Mouse (Mus musculus): ENCODE measurements around the gene Baiap2. TPM values are rescaled to one million over a fixed set of nuclear protein-coding genes. Genes with fewer than 3 reads are reported as not detected.
A peak's percentile ranks its signal among the peaks of the same experiment; 100 is the strongest.

The Baiap2 gene
- polyA plus RNA-seq, 1 experiment from 2014 or later: 11.9 TPM

DNA sequence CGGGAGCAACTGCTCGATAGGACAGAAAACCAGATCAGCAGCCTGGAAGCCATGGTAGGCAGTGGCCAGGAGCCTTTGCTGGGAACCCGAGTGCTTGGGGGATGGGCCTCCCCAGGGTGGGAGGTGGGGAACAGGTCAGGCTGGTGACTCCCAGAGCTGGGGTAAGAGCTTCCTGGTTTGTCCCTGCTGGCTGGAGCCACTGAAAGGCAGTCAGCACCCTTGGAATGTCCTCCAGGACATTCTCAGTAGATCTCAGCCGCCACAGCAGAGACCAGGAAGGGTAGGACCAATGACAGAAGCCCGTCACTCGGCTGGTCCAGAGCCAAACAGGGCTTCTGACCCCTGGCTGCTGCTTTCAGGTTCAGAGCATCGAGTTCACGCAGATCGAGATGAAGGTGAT lies 26.9 kb upstream of the Baiap2 start:
- H3K27me3 ChIP-seq (ENCODE audit: control insufficient read depth, insufficient read depth, low read length): no peaks in the 10 kb centered on the region
- DNase-seq (ENCODE audit: low spot score): no peak
- ATAC-seq (replicated peaks; ENCODE audit: insufficient number of reproducible peaks, low FRiP score, low TSS enrichment, low read depth): no peak
- no peak overlapping the region for H3K4me2 ChIP-seq (ENCODE audit: low read depth, low read length)
- H3K27ac ChIP-seq (replicated peaks; ENCODE audit: low read depth, low read length): no peak overlapping the region
- 83% methylated on average over 9 of the region's 9 CpGs for WGBS
- H3K4me1 ChIP-seq (ENCODE audit: control insufficient read depth, insufficient read depth, low read length): peaks cover 2% of the 10 kb centered on the region; the same call in 1 of the 2 replicates
- H3K4me3 ChIP-seq (ENCODE audit: low read depth, low read length): no peak overlapping the region
- peaks cover 7% of the 10 kb centered on the region; the same call in 1 of the 2 replicates for H3K36me3 ChIP-seq (replicated peaks; ENCODE audit: control insufficient read depth, insufficient read depth, low read depth, low read length)
- no peak overlapping the region for H3K9ac ChIP-seq (replicated peaks; ENCODE audit: low read length)
- no peaks in the 10 kb centered on the region for H3K9me3 ChIP-seq (replicated peaks; ENCODE audit: control insufficient read depth, low read length)

GRCm38 (mm10) chr11:119916102-119916790 lies 26.3 kb upstream of the Baiap2 start:
- peaks cover 2% of the 10 kb centered on the region; the same call in 1 of the 2 replicates for H3K4me1 ChIP-seq (ENCODE audit: control insufficient read depth, insufficient read depth, low read length)
- H3K9me3 ChIP-seq (replicated peaks; ENCODE audit: control insufficient read depth, low read length): no peaks in the 10 kb centered on the region
- H3K4me3 ChIP-seq (ENCODE audit: low read depth, low read length): no peak overlapping the region
- ATAC-seq (replicated peaks; ENCODE audit: insufficient number of reproducible peaks, low FRiP score, low TSS enrichment, low read depth) (no peak), DNase-seq (ENCODE audit: low spot score) (no peak)
- peaks cover 7% of the 10 kb centered on the region; the same call in 1 of the 2 replicates for H3K36me3 ChIP-seq (replicated peaks; ENCODE audit: control insufficient read depth, insufficient read depth, low read depth, low read length)
- H3K27me3 ChIP-seq (ENCODE audit: control insufficient read depth, insufficient read depth, low read length): no peaks in the 10 kb centered on the region
- 87% methylated on average over 15 of the region's 15 CpGs for WGBS
- H3K4me2 ChIP-seq (ENCODE audit: low read depth, low read length): no peak overlapping the region
- H3K27ac ChIP-seq (replicated peaks; ENCODE audit: low read depth, low read length): no peak overlapping the region
- no peak overlapping the region for H3K9ac ChIP-seq (replicated peaks; ENCODE audit: low read length)

DNA sequence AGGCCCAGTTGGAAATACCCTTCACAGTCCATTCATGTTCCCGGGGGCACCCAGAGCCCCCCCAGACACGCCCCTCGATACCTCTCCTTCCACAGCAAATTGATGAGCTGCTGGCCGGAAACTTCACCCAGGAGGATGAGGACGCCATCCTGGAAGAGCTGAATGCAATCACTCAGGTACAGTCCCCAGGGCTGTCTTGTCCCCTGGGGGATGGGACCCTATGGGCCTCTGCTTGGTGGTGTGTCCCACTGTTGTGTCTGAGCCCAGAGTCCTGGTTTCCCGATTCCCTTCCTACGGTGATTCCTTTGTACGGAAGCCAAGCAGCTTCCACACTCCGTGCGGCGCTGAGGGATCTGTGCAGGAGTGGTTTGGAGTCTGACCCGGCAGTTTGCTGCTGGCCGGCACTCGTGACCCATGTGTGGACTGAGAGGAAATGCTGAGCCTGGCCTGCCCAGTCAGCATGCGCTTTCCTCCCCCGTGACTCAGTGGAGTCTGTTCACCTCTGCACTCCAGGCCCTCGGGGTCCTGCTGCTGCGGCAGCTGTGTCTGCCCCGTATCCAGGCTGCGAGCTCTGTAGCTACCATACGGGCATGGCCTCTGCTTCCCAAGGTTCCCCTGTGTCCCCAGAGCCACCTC lies 25.6 kb upstream of the Baiap2 start:
- 95% methylated on average over 21 of the region's 21 CpGs for WGBS
- DNase-seq (ENCODE audit: low spot score) (no peak), ATAC-seq (replicated peaks; ENCODE audit: insufficient number of reproducible peaks, low FRiP score, low TSS enrichment, low read depth) (no peak)
- Histone ChIP-seq H3K27me3 (ENCODE audit: control insufficient read depth, insufficient read depth, low read length) (no peaks in the 10 kb centered on the region), H3K4me2 (ENCODE audit: low read depth, low read length) (no peak overlapping the region), H3K9ac (replicated peaks; ENCODE audit: low read length) (no peak overlapping the region), H3K27ac (replicated peaks; ENCODE audit: low read depth, low read length) (no peak overlapping the region), H3K4me3 (ENCODE audit: low read depth, low read length) (no peak overlapping the region), H3K4me1 (ENCODE audit: control insufficient read depth, insufficient read depth, low read length) (peaks cover 2% of the 10 kb centered on the region; the same call in 1 of the 2 replicates), H3K36me3 (replicated peaks; ENCODE audit: control insufficient read depth, insufficient read depth, low read depth, low read length) (peaks cover 7% of the 10 kb centered on the region; the same call in 1 of the 2 replicates), H3K9me3 (replicated peaks; ENCODE audit: control insufficient read depth, low read length) (no peaks in the 10 kb centered on the region)

- Histone ChIP-seq H3K4me3 (ENCODE audit: low read depth, low read length) (no peak overlapping the region), H3K4me2 (ENCODE audit: low read depth, low read length) (no peak overlapping the region), H3K9me3 (replicated peaks; ENCODE audit: control insufficient read depth, low read length) (no peaks in the 10 kb centered on the region), H3K9ac (replicated peaks; ENCODE audit: low read length) (no peak overlapping the region), H3K4me1 (ENCODE audit: control insufficient read depth, insufficient read depth, low read length) (0 out of 2 replicates have a peak, but pooled peaks cover 2% of the 10 kb centered on the region), H3K36me3 (replicated peaks; ENCODE audit: control insufficient read depth, insufficient read depth, low read depth, low read length) (peaks cover 7% of the 10 kb centered on the region; the same call in 1 of the 2 replicates), H3K27ac (replicated peaks; ENCODE audit: low read depth, low read length) (no peak overlapping the region), H3K27me3 (ENCODE audit: control insufficient read depth, insufficient read depth, low read length) (no peaks in the 10 kb centered on the region)
- ATAC-seq (replicated peaks; ENCODE audit: insufficient number of reproducible peaks, low FRiP score, low TSS enrichment, low read depth) (no peak), DNase-seq (ENCODE audit: low spot score) (no peak)
- WGBS: 89% methylated on average over 7 of the region's 7 CpGs
Observed at GRCm38 (mm10) chr11:119918521-119918920, 24.0 kb upstream of the Baiap2 start.

GRCm38 (mm10) chr11:119919432-119919831 lies 23.1 kb upstream of the Baiap2 start:
- no peak overlapping the region for H3K27ac ChIP-seq (replicated peaks; ENCODE audit: low read depth, low read length)
- H3K36me3 ChIP-seq (replicated peaks; ENCODE audit: control insufficient read depth, insufficient read depth, low read depth, low read length): peaks cover 7% of the 10 kb centered on the region; the same call in 1 of the 2 replicates
- no peaks in the 10 kb centered on the region for H3K9me3 ChIP-seq (replicated peaks; ENCODE audit: control insufficient read depth, low read length)
- no peak overlapping the region for H3K4me3 ChIP-seq (ENCODE audit: low read depth, low read length)
- H3K4me2 ChIP-seq (ENCODE audit: low read depth, low read length): no peak overlapping the region
- DNase-seq (ENCODE audit: low spot score): no peak
- H3K27me3 ChIP-seq (ENCODE audit: control insufficient read depth, insufficient read depth, low read length): no peaks in the 10 kb centered on the region
- WGBS: 91% methylated on average over 4 of the region's 4 CpGs
- 0 out of 2 replicates have a peak, but pooled peaks cover 2% of the 10 kb centered on the region for H3K4me1 ChIP-seq (ENCODE audit: control insufficient read depth, insufficient read depth, low read length)
- H3K9ac ChIP-seq (replicated peaks; ENCODE audit: low read length): no peak overlapping the region
- ATAC-seq (replicated peaks; ENCODE audit: insufficient number of reproducible peaks, low FRiP score, low TSS enrichment, low read depth): no peak

- H3K27ac ChIP-seq (replicated peaks; ENCODE audit: low read depth, low read length): no peak overlapping the region
- peaks cover 7% of the 10 kb centered on the region; the same call in 1 of the 2 replicates for H3K36me3 ChIP-seq (replicated peaks; ENCODE audit: control insufficient read depth, insufficient read depth, low read depth, low read length)
- no peaks in the 10 kb centered on the region for H3K27me3 ChIP-seq (ENCODE audit: control insufficient read depth, insufficient read depth, low read length)
- H3K4me1 ChIP-seq (ENCODE audit: control insufficient read depth, insufficient read depth, low read length): no peaks in the 10 kb centered on the region
- peak; percentile 49 for DNase-seq (ENCODE audit: low spot score)
- no peak overlapping the region for H3K9ac ChIP-seq (replicated peaks; ENCODE audit: low read length)
- no peak overlapping the region for H3K4me2 ChIP-seq (ENCODE audit: low read depth, low read length)
- no peaks in the 10 kb centered on the region for H3K9me3 ChIP-seq (replicated peaks; ENCODE audit: control insufficient read depth, low read length)
- H3K4me3 ChIP-seq (ENCODE audit: low read depth, low read length): no peak overlapping the region
- 67% methylated on average over 8 of the region's 8 CpGs for WGBS
- ATAC-seq (replicated peaks; ENCODE audit: insufficient number of reproducible peaks, low FRiP score, low TSS enrichment, low read depth): no peak
Observed at GRCm38 (mm10) chr11:119919897-119920296, 22.7 kb upstream of the Baiap2 start.

- Histone ChIP-seq H3K4me2 (ENCODE audit: low read depth, low read length) (no peak overlapping the region), H3K36me3 (replicated peaks; ENCODE audit: control insufficient read depth, insufficient read depth, low read depth, low read length) (peaks cover 7% of the 10 kb centered on the region; the same call in 1 of the 2 replicates)
- WGBS: 95% methylated on average over 5 of the region's 5 CpGs
Observed at GRCm38 (mm10) chr11:119920668-119921067, 21.9 kb upstream of the Baiap2 start.

DNA sequence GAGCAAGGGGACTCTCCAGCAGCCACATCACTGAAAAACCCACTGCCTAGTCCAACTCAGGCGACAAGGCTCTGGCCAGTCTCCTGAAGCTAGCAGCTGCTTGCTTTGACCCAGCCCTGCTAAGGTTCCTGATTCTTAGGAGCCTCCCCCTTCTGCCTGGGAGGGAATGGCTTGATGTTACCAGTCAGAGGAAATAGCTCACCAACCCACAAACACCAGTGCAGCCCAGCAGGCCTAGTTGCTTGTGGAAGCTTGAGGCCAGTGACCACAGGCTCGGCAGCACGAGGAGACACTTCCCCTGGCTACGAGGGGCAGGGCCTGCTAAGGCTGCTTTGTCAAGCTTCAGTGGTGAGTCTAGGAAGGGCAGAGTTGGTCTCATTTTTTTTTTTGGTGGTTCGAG lies 17.4 kb upstream of the Baiap2 start:
- H3K36me3 ChIP-seq (replicated peaks; ENCODE audit: control insufficient read depth, insufficient read depth, low read depth, low read length): no peaks in the 10 kb centered on the region
- 69% methylated on average over 5 of the region's 5 CpGs for WGBS
- DNase-seq (ENCODE audit: low spot score) (no peak), ATAC-seq (replicated peaks; ENCODE audit: insufficient number of reproducible peaks, low FRiP score, low TSS enrichment, low read depth) (no peak)
- no peaks in the 10 kb centered on the region for H3K9me3 ChIP-seq (replicated peaks; ENCODE audit: control insufficient read depth, low read length)
- no peak overlapping the region for H3K4me3 ChIP-seq (ENCODE audit: low read depth, low read length)
- H3K4me2 ChIP-seq (ENCODE audit: low read depth, low read length): no peak overlapping the region
- H3K27me3 ChIP-seq (ENCODE audit: control insufficient read depth, insufficient read depth, low read length): no peaks in the 10 kb centered on the region
- no peaks in the 10 kb centered on the region for H3K4me1 ChIP-seq (ENCODE audit: control insufficient read depth, insufficient read depth, low read length)
- H3K9ac ChIP-seq (replicated peaks; ENCODE audit: low read length): no peak overlapping the region
- no peak overlapping the region for H3K27ac ChIP-seq (replicated peaks; ENCODE audit: low read depth, low read length)

More at GRCm38 (mm10) chr11:119920668-119921067, 21.9 kb upstream of the Baiap2 start:
- H3K9ac ChIP-seq (replicated peaks; ENCODE audit: low read length): no peak overlapping the region
- H3K4me3 ChIP-seq (ENCODE audit: low read depth, low read length): no peak overlapping the region
- H3K27ac ChIP-seq (replicated peaks; ENCODE audit: low read depth, low read length): no peak overlapping the region
- DNase-seq (ENCODE audit: low spot score): no peak
- no peaks in the 10 kb centered on the region for H3K27me3 ChIP-seq (ENCODE audit: control insufficient read depth, insufficient read depth, low read length)
- no peak; the same call in 1 of the 2 replicates for ATAC-seq (replicated peaks; ENCODE audit: insufficient number of reproducible peaks, low FRiP score, low TSS enrichment, low read depth)
- no peaks in the 10 kb centered on the region for H3K4me1 ChIP-seq (ENCODE audit: control insufficient read depth, insufficient read depth, low read length)
- no peaks in the 10 kb centered on the region for H3K9me3 ChIP-seq (replicated peaks; ENCODE audit: control insufficient read depth, low read length)

Measured in embryonic facial prominence, embryonic 11.5 days (tissue).